Mouse (Mus musculus): ENCODE results near the gene Gm15155. TPM values are rescaled to one million over a fixed set of nuclear protein-coding genes. Genes with fewer than 3 reads are reported as not detected.

Gm15155 gene
- total and polyA plus RNA-seq, 2 experiments from 2014 or later, result 0.69 TPM; not detected in 1

GRCm38 (mm10) chrX:155728387-155728786 lies 103.8 kb downstream of the Gm15155 start:
- no peak overlapping the region for H3K4me2 ChIP-seq (ENCODE audit: low read depth, low read length, poor library complexity, severe bottlenecking)
- DNase-seq (ENCODE audit: low spot score) (no peak), ATAC-seq (ENCODE audit: low FRiP score) (no peak)
- TF ChIP-seq CTCF (IDR thresholded peaks at IDR 0.05), result no peak
- H3K27ac ChIP-seq (ENCODE audit: low read depth, low read length), result no peak overlapping the region
- no peak overlapping the region for H3K9ac ChIP-seq (replicated peaks; ENCODE audit: low read length, poor library complexity, severe bottlenecking)
- H3K36me3 ChIP-seq (ENCODE audit: insufficient read depth, low read length), result no peaks in the 10 kb centered on the region
- H3K4me1 ChIP-seq (ENCODE audit: insufficient read depth, low read length), result no peaks in the 10 kb centered on the region
- no peaks in the 10 kb centered on the region for H3K27me3 ChIP-seq (ENCODE audit: insufficient read depth, low read length)
- H3K9me3 ChIP-seq (ENCODE audit: low read length), result no peaks in the 10 kb centered on the region
- no peak overlapping the region for H3K4me3 ChIP-seq (ENCODE audit: low read depth, low read length)
- 67% methylated on average over 1 of the region's 1 CpGs for WGBS

GRCm38 (mm10) chrX:155888118-155888517 lies 263.6 kb downstream of the Gm15155 start:
- Histone ChIP-seq H3K36me3 (ENCODE audit: insufficient read depth, low read length) (no peaks in the 10 kb centered on the region), H3K4me2 (ENCODE audit: low read depth, low read length, poor library complexity, severe bottlenecking) (no peak overlapping the region), H3K4me1 (ENCODE audit: insufficient read depth, low read length) (no peaks in the 10 kb centered on the region), H3K9ac (replicated peaks; ENCODE audit: low read length, poor library complexity, severe bottlenecking) (no peak overlapping the region), H3K27ac (ENCODE audit: low read depth, low read length) (no peak overlapping the region), H3K27me3 (ENCODE audit: insufficient read depth, low read length) (no peaks in the 10 kb centered on the region), H3K9me3 (ENCODE audit: low read length) (no peaks in the 10 kb centered on the region), H3K4me3 (ENCODE audit: low read depth, low read length) (no peak overlapping the region)
- TF ChIP-seq CTCF (IDR thresholded peaks at IDR 0.05), result no peak
- DNase-seq (ENCODE audit: low spot score), result no peak
- 31% methylated on average over 1 of the region's 1 CpGs for WGBS
- ATAC-seq (ENCODE audit: low FRiP score), result no peak

GRCm38 (mm10) chrX:155900040-155900439 lies 275.5 kb downstream of the Gm15155 start:
- DNase-seq (ENCODE audit: low spot score), result no peak
- Histone ChIP-seq H3K27ac (ENCODE audit: low read depth, low read length) (no peak overlapping the region), H3K4me2 (ENCODE audit: low read depth, low read length, poor library complexity, severe bottlenecking) (no peak overlapping the region), H3K36me3 (ENCODE audit: insufficient read depth, low read length) (no peaks in the 10 kb centered on the region), H3K4me3 (ENCODE audit: low read depth, low read length) (no peak overlapping the region), H3K4me1 (ENCODE audit: insufficient read depth, low read length) (no peaks in the 10 kb centered on the region), H3K9me3 (ENCODE audit: low read length) (no peaks in the 10 kb centered on the region), H3K27me3 (ENCODE audit: insufficient read depth, low read length) (no peaks in the 10 kb centered on the region), H3K9ac (replicated peaks; ENCODE audit: low read length, poor library complexity, severe bottlenecking) (no peak overlapping the region)
- 85% methylated on average over 1 of the region's 1 CpGs for WGBS
- no peak for TF ChIP-seq CTCF (IDR thresholded peaks at IDR 0.05)
- no peak for ATAC-seq (ENCODE audit: low FRiP score)

- no peaks in the 10 kb centered on the region for H3K9me3 ChIP-seq (ENCODE audit: low read length)
Measured at GRCm38 (mm10) chrX:155901742-155902141, 277.2 kb downstream of the Gm15155 start.

GRCm38 (mm10) chrX:155903108-155903507 lies 278.6 kb downstream of the Gm15155 start:
- 20% methylated on average over 1 of the region's 1 CpGs for WGBS
- no peaks in the 10 kb centered on the region for H3K9me3 ChIP-seq (ENCODE audit: low read length)
- no peak overlapping the region for H3K4me3 ChIP-seq (ENCODE audit: low read depth, low read length)
- no peak for ATAC-seq (ENCODE audit: low FRiP score)
- no peaks in the 10 kb centered on the region for H3K36me3 ChIP-seq (ENCODE audit: insufficient read depth, low read length)
- no peak overlapping the region for H3K9ac ChIP-seq (replicated peaks; ENCODE audit: low read length, poor library complexity, severe bottlenecking)
- no peak for TF ChIP-seq CTCF (IDR thresholded peaks at IDR 0.05)
- H3K4me1 ChIP-seq (ENCODE audit: insufficient read depth, low read length), result no peaks in the 10 kb centered on the region
- H3K27me3 ChIP-seq (ENCODE audit: insufficient read depth, low read length), result no peaks in the 10 kb centered on the region
- H3K27ac ChIP-seq (ENCODE audit: low read depth, low read length), result no peak overlapping the region
- H3K4me2 ChIP-seq (ENCODE audit: low read depth, low read length, poor library complexity, severe bottlenecking), result no peak overlapping the region
- peak; percentile 24 for DNase-seq (ENCODE audit: low spot score)

More at GRCm38 (mm10) chrX:155901742-155902141, 277.2 kb downstream of the Gm15155 start:
- TF ChIP-seq CTCF (IDR thresholded peaks at IDR 0.05), result no peak
- ATAC-seq (ENCODE audit: low FRiP score) (no peak), DNase-seq (ENCODE audit: low spot score) (no peak)
- H3K4me3 ChIP-seq (ENCODE audit: low read depth, low read length), result no peak overlapping the region
- H3K4me2 ChIP-seq (ENCODE audit: low read depth, low read length, poor library complexity, severe bottlenecking), result no peak overlapping the region
- no peaks in the 10 kb centered on the region for H3K4me1 ChIP-seq (ENCODE audit: insufficient read depth, low read length)
- no peak overlapping the region for H3K27ac ChIP-seq (ENCODE audit: low read depth, low read length)
- no peak overlapping the region for H3K9ac ChIP-seq (replicated peaks; ENCODE audit: low read length, poor library complexity, severe bottlenecking)
- no peaks in the 10 kb centered on the region for H3K27me3 ChIP-seq (ENCODE audit: insufficient read depth, low read length)
- no peaks in the 10 kb centered on the region for H3K36me3 ChIP-seq (ENCODE audit: insufficient read depth, low read length)

GRCm38 (mm10) chrX:156009756-156010155 lies 385.2 kb downstream of the Gm15155 start:
- H3K36me3 ChIP-seq (ENCODE audit: insufficient read depth, low read length), result no peaks in the 10 kb centered on the region
- no peaks in the 10 kb centered on the region for H3K27me3 ChIP-seq (ENCODE audit: insufficient read depth, low read length)
- TF ChIP-seq CTCF (IDR thresholded peaks at IDR 0.05), result no peak
- H3K4me3 ChIP-seq (ENCODE audit: low read depth, low read length), result no peak overlapping the region
- H3K9me3 ChIP-seq (ENCODE audit: low read length), result no peaks in the 10 kb centered on the region
- H3K27ac ChIP-seq (ENCODE audit: low read depth, low read length), result no peak overlapping the region
- no peaks in the 10 kb centered on the region for H3K4me1 ChIP-seq (ENCODE audit: insufficient read depth, low read length)
- no peak overlapping the region for H3K9ac ChIP-seq (replicated peaks; ENCODE audit: low read length, poor library complexity, severe bottlenecking)
- H3K4me2 ChIP-seq (ENCODE audit: low read depth, low read length, poor library complexity, severe bottlenecking), result no peak overlapping the region
- DNase-seq (ENCODE audit: low spot score), result no peak
- 88% methylated on average over 1 of the region's 1 CpGs for WGBS
- no peak for ATAC-seq (ENCODE audit: low FRiP score)
